14 mouse cellular contexts compared by ENCODE assay signal in the genomic region with DNA sequence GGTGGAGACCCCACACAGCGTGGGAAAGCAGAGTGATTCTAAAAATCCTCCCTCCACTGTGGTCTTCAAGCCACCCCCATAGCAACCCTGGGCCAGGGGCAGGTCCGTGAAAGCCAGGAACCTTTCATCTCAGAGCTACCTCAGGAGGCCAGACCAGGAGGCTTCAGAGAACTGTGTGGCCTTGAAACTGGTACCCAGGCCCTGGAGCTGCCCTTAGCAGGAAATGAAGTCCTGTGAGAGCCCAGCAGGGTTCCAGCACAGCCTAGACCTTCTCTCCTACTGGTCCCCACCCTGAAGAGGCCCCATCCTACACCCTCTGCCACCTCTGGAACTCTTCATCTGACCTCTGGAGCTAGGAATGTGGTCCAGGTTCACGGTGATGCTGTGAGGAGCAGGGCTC. TPM values are rescaled to one million over a fixed set of nuclear protein-coding genes. Genes with fewer than 3 reads are reported as not detected.
"Had no signal": no experiment of that assay in that cellular context is flagged by ENCODE, and none has a peak within 500 bp of the region (broad histone marks: within the 10 kb centered on the region; RNA-seq: fewer than 3 reads in every experiment).

No protein-coding gene starts in this region.

- H3K4me1 ChIP-seq: liver, embryonic 12.5 days; neural tube, embryonic 13.5 days had no signal

- H3K4me2 ChIP-seq: limb, embryonic 15.5 days; liver, embryonic 12.5 days; midbrain, embryonic 12.5 days; neural tube, embryonic 13.5 days; stomach, embryonic 15.5 days had no signal

- H3K27ac ChIP-seq: limb, embryonic 15.5 days; liver, embryonic 12.5 days; midbrain, embryonic 12.5 days; neural tube, embryonic 13.5 days; stomach, embryonic 15.5 days had no signal

- H3K9ac ChIP-seq: limb, embryonic 15.5 days; liver, embryonic 12.5 days; midbrain, embryonic 12.5 days; neural tube, embryonic 13.5 days; stomach, embryonic 15.5 days had no signal

- ATAC-seq: liver, embryonic 12.5 days; midbrain, embryonic 16.5 days had no signal

- H3K4me3 ChIP-seq: limb, embryonic 15.5 days; liver, embryonic 12.5 days; midbrain, embryonic 12.5 days; neural tube, embryonic 13.5 days; stomach, embryonic 15.5 days had no signal

- H3K9me3 ChIP-seq: limb, embryonic 15.5 days; midbrain, embryonic 12.5 days; neural tube, embryonic 13.5 days; stomach, embryonic 15.5 days had no signal

- H3K27me3 ChIP-seq: limb, embryonic 15.5 days; liver, embryonic 12.5 days; midbrain, embryonic 12.5 days; neural tube, embryonic 13.5 days; stomach, embryonic 15.5 days had no signal

- H3K36me3 ChIP-seq: limb, embryonic 15.5 days; liver, embryonic 12.5 days; midbrain, embryonic 12.5 days; neural tube, embryonic 13.5 days; stomach, embryonic 15.5 days had no signal

- DNase-seq: kidney, adult 18-20 months; kidney, postnatal 25 days; layer of hippocampus, adult 9-11 months; layer of hippocampus, postnatal 36 days; retina, postnatal 1 day; right cerebral cortex, postnatal 14 days; thymus, postnatal 36 days had no signal

RNA-seq across cellular contexts. Expression of a gene that starts 14.8 kb away (rescaled TPM):
- total RNA-seq: megakaryocyte-erythroid progenitor cell, adult 5-6 weeks had no signal

RNA-seq across cellular contexts. Expression of a gene that starts 19.6 kb away (rescaled TPM):
- total RNA-seq: megakaryocyte-erythroid progenitor cell, adult 5-6 weeks had no signal
- polyA plus RNA-seq: midbrain, embryonic 12.5 days; neural tube, embryonic 13.5 days had no signal
